Mouse (Mus musculus): ENCODE measurements around the gene Ankrd12.

- TF ChIP-seq CTCF (IDR thresholded peaks at IDR 0.05; ENCODE audit: low read depth, low read length): no peak
- no peak for TF ChIP-seq POLR2A (IDR thresholded peaks at IDR 0.05; ENCODE audit: borderline replicate concordance, low read depth, low read length)
These were observed 119.7 kb downstream of the Ankrd12 start for GRCm38 (mm10) chr17:65956993-65957781.
